Mouse (Mus musculus) C3H10T1/2 (cell line): ENCODE results near the gene Abcc2. TPM values are rescaled to one million over a fixed set of nuclear protein-coding genes. Genes with fewer than 3 reads are reported as not detected.

Experiments
- polyA plus RNA-seq, 2 experiments: library from polyadenylated mRNA; unstranded; fragments of >200 nt; fragmentation: generic; extraction: Trizol; gene quantifications; one replicate each; pipeline ENCODE4 v1.2.1; 2012; ENCODE audit warnings: missing spikeins in 2 of 2

Abcc2 gene
- polyA plus RNA-seq = under 1 TPM in 1 of 2 experiments, not detected in 1; 0.01 TPM

GRCm38 (mm10) chr19:43781980-43782379 is at the start of gene Abcc2:
Gene Abcc2 (plus strand): TSS chr19:43782192.

DNA sequence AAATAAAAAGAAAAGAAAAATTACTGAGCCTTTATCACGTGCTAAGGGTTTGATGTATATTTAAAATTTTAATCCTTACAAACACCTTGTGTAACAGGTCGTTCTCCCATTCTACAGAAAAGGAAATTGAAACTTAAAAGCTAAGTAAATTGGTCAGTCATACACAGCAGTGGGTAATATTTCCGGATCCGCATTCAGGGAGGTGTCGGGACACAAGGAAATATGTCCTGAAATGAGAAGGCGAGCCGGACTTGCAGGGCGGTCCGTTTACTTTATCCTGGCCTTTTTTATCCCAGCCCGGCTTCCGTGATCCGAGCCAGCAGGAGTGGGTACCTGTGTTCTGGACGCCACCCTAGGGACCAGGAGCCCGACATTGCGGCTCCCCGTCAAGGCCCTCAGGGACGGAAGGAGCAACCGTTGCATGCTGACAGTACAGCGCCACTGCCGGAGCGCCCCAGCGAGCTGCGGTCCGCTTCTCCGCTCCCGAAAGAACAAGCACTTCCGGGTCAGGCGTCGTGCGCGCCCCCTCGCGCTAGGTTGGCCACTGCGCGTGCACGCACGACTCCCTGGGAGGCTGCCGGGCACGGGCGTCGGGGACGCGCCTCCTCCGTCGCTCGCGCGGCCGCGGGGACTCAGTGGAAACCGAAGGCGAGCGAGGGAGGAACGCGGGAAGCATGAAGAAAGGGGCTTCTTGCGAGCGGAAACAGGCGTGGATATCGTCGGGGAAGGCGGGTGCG is 29.3 kb upstream of the Abcc2 start, which contains the start of the genes Cutc and Cox15:
Cutc (plus strand) TSS at position 508 of the 737 bp plus-strand sequence.
Cox15 (minus strand) TSS at position 512 of the 737 bp plus-strand sequence.

Other genes starting within 250 kb of the Abcc2 start
- not detected for gene Nkx2-3, start 169.9 kb upstream of the Abcc2 start, polyA plus RNA-seq
- 10 to 100 TPM; 35.8 to 41.5 TPM for gene Slc25a28, start 107.3 kb upstream of the Abcc2 start, polyA plus RNA-seq
- gene Entpd7, start 92.5 kb upstream of the Abcc2 start, polyA plus RNA-seq = 1 to 10 TPM; 1.2 to 3.8 TPM
- gene Cutc, start 29.2 kb upstream of the Abcc2 start, polyA plus RNA-seq = 1 to 10 TPM in 1 of 2 experiments, under 1 TPM in 1; 0.74 to 6.0 TPM
- 1 to 10 TPM; 1.6 to 7.8 TPM for gene Cox15, start 29.2 kb upstream of the Abcc2 start, polyA plus RNA-seq
- 10 to 100 TPM in 1 of 2 experiments, 1 to 10 TPM in 1; 4.0 to 19.8 TPM for gene Dnmbp, start 158.0 kb downstream of the Abcc2 start, polyA plus RNA-seq
- not detected for gene Cpn1, start 204.4 kb downstream of the Abcc2 start, polyA plus RNA-seq
- under 1 TPM in 1 of 2 experiments, not detected in 1; 0.07 TPM for gene Cyp2c23, start 247.0 kb downstream of the Abcc2 start, polyA plus RNA-seq